ENCODE assay signal across 27 mouse cellular contexts in genomic region chr1:164890366-164890765, GRCm38 (mm10). TPM values are rescaled to one million over a fixed set of nuclear protein-coding genes. Genes with fewer than 3 reads are reported as not detected.
DNase-seq lines count a peak whose midpoint lies in the region; ATAC-seq lines count a peak whose summit lies in the region.
"Had no signal": no experiment of that assay in that cellular context is flagged by ENCODE, and none has a peak within 500 bp of the region (broad histone marks: within the 10 kb centered on the region; RNA-seq: fewer than 3 reads in every experiment).

No protein-coding gene starts in this region.

- H3K9ac ChIP-seq in kidney, embryonic 15.5 days, result no peak overlapping the region
- no peak overlapping the region for H3K9ac ChIP-seq in forebrain, embryonic 15.5 days (replicated peaks)
- H3K9ac ChIP-seq in forebrain, embryonic 13.5 days, result no peak overlapping the region
- H3K9ac ChIP-seq: embryonic facial prominence, embryonic 15.5 days; heart, embryonic 13.5 days; hindbrain, embryonic 12.5 days had no signal

- H3K27me3 ChIP-seq in heart, embryonic 10.5 days (ENCODE audit: insufficient read depth, poor library complexity, severe bottlenecking), result no peaks in the 10 kb centered on the region
- no peaks in the 10 kb centered on the region for H3K27me3 ChIP-seq in kidney, embryonic 15.5 days
- H3K27me3 ChIP-seq in forebrain, embryonic 15.5 days, result no peaks in the 10 kb centered on the region
- no peaks in the 10 kb centered on the region for H3K27me3 ChIP-seq in forebrain, embryonic 13.5 days
- H3K27me3 ChIP-seq: embryonic facial prominence, embryonic 15.5 days; heart, embryonic 13.5 days; hindbrain, embryonic 12.5 days had no signal

- no peak for ATAC-seq in kidney, embryonic 15.5 days (replicated peaks; ENCODE audit: low FRiP score)
- no peak for ATAC-seq in forebrain, embryonic 15.5 days (replicated peaks)
- no peak for ATAC-seq in forebrain, embryonic 13.5 days
- ATAC-seq: CD4-positive, CD25-positive, alpha-beta regulatory T cell, adult 4 months; forebrain, embryonic 16.5 days; hindbrain, embryonic 16.5 days had no signal

- H3K4me2 ChIP-seq in kidney, embryonic 15.5 days, result no peak overlapping the region
- H3K4me2 ChIP-seq in forebrain, embryonic 15.5 days (replicated peaks), result no peak overlapping the region
- H3K4me2 ChIP-seq in forebrain, embryonic 13.5 days, result no peak overlapping the region
- H3K4me2 ChIP-seq: embryonic facial prominence, embryonic 15.5 days; heart, embryonic 13.5 days; hindbrain, embryonic 12.5 days had no signal

- peak overlapping the region; percentile 23; the same call in 1 of the 2 replicates for H3K27ac ChIP-seq in heart, embryonic 10.5 days
- H3K27ac ChIP-seq in kidney, embryonic 15.5 days, result no peak overlapping the region
- no peak overlapping the region for H3K27ac ChIP-seq in forebrain, embryonic 15.5 days (replicated peaks)
- H3K27ac ChIP-seq in forebrain, embryonic 13.5 days, result no peak overlapping the region
- H3K27ac ChIP-seq: embryonic facial prominence, embryonic 15.5 days; forebrain, embryonic 10.5 days; heart, embryonic 13.5 days; hindbrain, embryonic 12.5 days had no signal

- no peak overlapping the region for H3K4me3 ChIP-seq in heart, embryonic 10.5 days
- no peak overlapping the region for H3K4me3 ChIP-seq in kidney, embryonic 15.5 days (replicated peaks)
- no peak overlapping the region for H3K4me3 ChIP-seq in forebrain, embryonic 15.5 days
- H3K4me3 ChIP-seq in forebrain, embryonic 13.5 days, result no peak overlapping the region
- H3K4me3 ChIP-seq: embryonic facial prominence, embryonic 15.5 days; erythroblast, embryonic 14.5 days; forebrain, embryonic 10.5 days; heart, embryonic 13.5 days; hindbrain, embryonic 12.5 days had no signal

- H3K36me3 ChIP-seq in heart, embryonic 10.5 days, result no peaks in the 10 kb centered on the region
- no peaks in the 10 kb centered on the region for H3K36me3 ChIP-seq in kidney, embryonic 15.5 days
- H3K36me3 ChIP-seq in forebrain, embryonic 15.5 days, result no peaks in the 10 kb centered on the region
- H3K36me3 ChIP-seq in forebrain, embryonic 13.5 days (ENCODE audit: poor library complexity, severe bottlenecking), result no peaks in the 10 kb centered on the region
- H3K36me3 ChIP-seq: embryonic facial prominence, embryonic 15.5 days; forebrain, embryonic 10.5 days; G1E; heart, embryonic 13.5 days; hindbrain, embryonic 12.5 days had no signal

- H3K9me3 ChIP-seq in heart, embryonic 10.5 days, result no peaks in the 10 kb centered on the region
- H3K9me3 ChIP-seq in kidney, embryonic 15.5 days (replicated peaks), result no peaks in the 10 kb centered on the region
- H3K9me3 ChIP-seq in forebrain, embryonic 15.5 days, result no peaks in the 10 kb centered on the region
- H3K9me3 ChIP-seq in forebrain, embryonic 13.5 days (replicated peaks), result no peaks in the 10 kb centered on the region
- H3K9me3 ChIP-seq: embryonic facial prominence, embryonic 15.5 days; forebrain, embryonic 10.5 days; heart, embryonic 13.5 days; hindbrain, embryonic 12.5 days had no signal

- 72% methylated on average over 4 of the region's 4 CpGs for WGBS in heart, embryonic 10.5 days
- 80% methylated on average over 4 of the region's 4 CpGs for WGBS in kidney, embryonic 15.5 days
- 80% methylated on average over 4 of the region's 4 CpGs for WGBS in forebrain, embryonic 15.5 days
- 84% methylated on average over 4 of the region's 4 CpGs for WGBS in forebrain, embryonic 13.5 days

- no peak for DNase-seq in heart, embryonic 10.5 days (ENCODE audit: low spot score)
- DNase-seq in heart, adult 11 months, result no peak
- peak; percentile 35 for DNase-seq in kidney, adult 18-20 months
- peak; percentile 36 for DNase-seq in adipocyte (ENCODE audit: low spot score)
- DNase-seq in kidney, postnatal 10 days, result peak; percentile 37
- DNase-seq: adrenal gland, postnatal 14 days; B cell, adult 2 months; cerebellum, adult 18-20 months; cerebellum, adult 9-11 months; cerebellum, postnatal 36 days; gastrocnemius, postnatal 10 days; heart, postnatal 10 days; heart, postnatal 4 days had no signal

- peaks cover 23% of the 10 kb centered on the region for H3K4me1 ChIP-seq in heart, embryonic 10.5 days
- H3K4me1 ChIP-seq in kidney, embryonic 15.5 days, result no peaks in the 10 kb centered on the region
- H3K4me1 ChIP-seq in forebrain, embryonic 15.5 days, result no peaks in the 10 kb centered on the region
- H3K4me1 ChIP-seq in forebrain, embryonic 13.5 days, result no peaks in the 10 kb centered on the region
- H3K4me1 ChIP-seq: embryonic facial prominence, embryonic 15.5 days; forebrain, embryonic 10.5 days; hindbrain, embryonic 12.5 days had no signal

RNA-seq across cellular contexts. Expression of gene Xcl1, which starts 45.0 kb away (rescaled TPM):
- polyA plus RNA-seq in heart, embryonic 10.5 days (2016; fragmentation: Nextera tagmentation; extraction: Ambion mirVana), result not detected in 2 replicates
- polyA plus RNA-seq in kidney, embryonic 15.5 days (2015; fragmentation: Nextera tagmentation; extraction: Ambion mirVana), result not detected in 2 replicates
- not detected in 2 replicates for polyA plus RNA-seq in forebrain, embryonic 15.5 days (2015; fragmentation: Nextera tagmentation; extraction: Ambion mirVana)
- not detected in 2 replicates for polyA plus RNA-seq in forebrain, embryonic 13.5 days (2015; fragmentation: Nextera tagmentation; extraction: Ambion mirVana)
- polyA plus RNA-seq: embryonic facial prominence, embryonic 11.5 days; embryonic facial prominence, embryonic 15.5 days; erythroblast, embryonic 14.5 days; forebrain, embryonic 10.5 days; forebrain, embryonic 16.5 days; frontal cortex, adult 2 months; G1E; heart, embryonic 13.5 days; hindbrain, embryonic 12.5 days; hindbrain, embryonic 16.5 days had no signal

Comparison
In these comparisons a context has a peak if more than half of its experiments do, and no peak if none do; other contexts are left out.
1. DNase-seq: peak in kidney, adult 18-20 months (single experiment), adipocyte (single experiment) and kidney, postnatal 10 days (single experiment); none in heart, embryonic 10.5 days (single experiment) and heart, adult 11 months (single experiment).